Mouse (Mus musculus): ENCODE data around the gene Ano2.

DNA sequence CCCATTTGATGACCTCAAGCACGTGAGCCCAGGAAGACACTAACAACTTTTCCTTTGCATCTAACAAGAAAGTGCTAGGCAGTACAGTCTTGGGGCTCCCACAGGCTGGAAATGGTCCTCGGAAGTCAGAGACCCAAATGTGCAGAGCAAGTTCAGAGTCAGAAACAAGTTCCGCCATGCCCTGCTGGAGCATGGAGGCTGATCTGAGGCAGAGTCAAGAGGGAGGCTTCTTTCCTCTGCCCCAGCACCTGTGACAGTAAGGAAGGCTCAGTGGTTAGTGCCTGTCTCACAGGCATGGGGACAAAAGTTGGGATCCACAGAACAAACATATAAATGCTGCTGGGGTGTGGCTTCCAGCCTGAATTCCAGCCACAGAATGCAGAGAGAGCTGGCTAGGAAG, 390.3 kb downstream of the Ano2 start:
- TF ChIP-seq CTCF (IDR thresholded peaks at IDR 0.05; ENCODE audit: extremely low read depth, insufficient read length, insufficient replicate concordance, low read depth, low read length) (no peak), POLR2A (IDR thresholded peaks at IDR 0.05; ENCODE audit: low read depth, low read length) (no peak)
